Comparison of ENCODE assay signal across 33 mouse cellular contexts in the genomic region with DNA sequence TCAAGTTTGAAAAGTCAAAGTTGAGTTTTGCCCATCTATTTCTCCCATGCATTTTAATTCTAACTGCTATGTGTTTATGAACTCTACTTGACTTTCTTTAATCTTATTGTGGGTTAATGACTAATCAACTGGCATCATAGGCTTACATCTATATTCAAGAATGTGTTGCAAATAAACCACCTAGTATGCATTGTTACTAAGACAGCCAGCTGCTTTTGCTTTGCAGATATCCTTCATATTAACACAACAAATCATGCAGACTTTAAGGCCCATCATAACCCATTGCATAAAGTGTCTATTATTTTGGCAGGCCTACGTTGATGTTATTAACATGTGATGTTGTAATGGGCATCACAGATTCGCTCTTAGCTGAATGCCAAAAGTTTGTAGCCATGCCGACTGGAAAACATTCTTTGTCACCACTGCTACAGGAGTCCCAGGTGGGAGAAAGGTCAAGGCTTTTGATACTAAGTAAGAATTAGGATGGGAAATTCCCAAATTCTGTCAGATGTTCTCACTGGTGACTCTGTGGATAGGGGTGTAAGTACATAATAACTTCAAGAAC.
DNase-seq lines count a peak whose midpoint lies in the region; ATAC-seq and TF ChIP-seq lines count a peak whose summit lies in the region.
"Had no signal": no experiment of that assay in that cellular context is flagged by ENCODE, and none has a peak within 500 bp of the region (broad histone marks: within the 10 kb centered on the region; RNA-seq: fewer than 3 reads in every experiment).

No protein-coding gene starts in this region.

- H3K4me2 ChIP-seq in kidney, embryonic 15.5 days: no peak overlapping the region
- H3K4me2 ChIP-seq: embryonic facial prominence, embryonic 13.5 days; forebrain, embryonic 15.5 days; heart, embryonic 13.5 days; hindbrain, embryonic 13.5 days; limb, embryonic 15.5 days; midbrain, embryonic 15.5 days; neural tube, embryonic 15.5 days had no signal

- no peaks in the 10 kb centered on the region for H3K36me3 ChIP-seq in kidney, embryonic 15.5 days
- H3K36me3 ChIP-seq: embryonic facial prominence, embryonic 13.5 days; forebrain, embryonic 10.5 days; forebrain, embryonic 15.5 days; heart, embryonic 13.5 days; hindbrain, embryonic 13.5 days; limb, embryonic 10.5 days; limb, embryonic 15.5 days; midbrain, embryonic 15.5 days; neural tube, embryonic 15.5 days had no signal

- intact Hi-C loops in gastrocnemius, adult 2 months (cut with DNase I): no loop called here

- no peaks in the 10 kb centered on the region for H3K27me3 ChIP-seq in kidney, embryonic 15.5 days
- H3K27me3 ChIP-seq: embryonic facial prominence, embryonic 13.5 days; forebrain, embryonic 15.5 days; heart, embryonic 13.5 days; hindbrain, embryonic 13.5 days; limb, embryonic 15.5 days; midbrain, embryonic 15.5 days; neural tube, embryonic 15.5 days had no signal

- H3K9ac ChIP-seq in kidney, embryonic 15.5 days: no peak overlapping the region
- H3K9ac ChIP-seq: embryonic facial prominence, embryonic 13.5 days; forebrain, embryonic 15.5 days; heart, embryonic 13.5 days; hindbrain, embryonic 13.5 days; limb, embryonic 15.5 days; liver, embryonic 14.5 days; midbrain, embryonic 15.5 days; neural tube, embryonic 15.5 days had no signal

- no peak for ATAC-seq in kidney, embryonic 15.5 days (replicated peaks; ENCODE audit: low FRiP score)
- ATAC-seq: forebrain, embryonic 15.5 days; intestine, embryonic 16.5 days; midbrain, embryonic 15.5 days had no signal

- H3K27ac ChIP-seq in gastrocnemius, adult 2 months: peak overlapping the region; percentile 31; the same call in 1 of the 2 replicates
- no peak overlapping the region for H3K27ac ChIP-seq in kidney, embryonic 15.5 days
- H3K27ac ChIP-seq: embryonic facial prominence, embryonic 13.5 days; forebrain, embryonic 10.5 days; forebrain, embryonic 15.5 days; heart, embryonic 13.5 days; hindbrain, embryonic 13.5 days; limb, embryonic 10.5 days; limb, embryonic 15.5 days; liver, embryonic 14.5 days; macrophage; midbrain, embryonic 15.5 days; neural tube, embryonic 15.5 days; stomach, postnatal 0 days had no signal

- H3K9me3 ChIP-seq in kidney, embryonic 15.5 days (replicated peaks): peaks cover 3% of the 10 kb centered on the region; the same call in 1 of the 2 replicates
- H3K9me3 ChIP-seq: embryonic facial prominence, embryonic 13.5 days; forebrain, embryonic 10.5 days; forebrain, embryonic 15.5 days; limb, embryonic 10.5 days; limb, embryonic 15.5 days; midbrain, embryonic 15.5 days; neural tube, embryonic 15.5 days had no signal

- no peak overlapping the region for H3K4me3 ChIP-seq in gastrocnemius, adult 2 months
- H3K4me3 ChIP-seq in kidney, embryonic 15.5 days (replicated peaks): no peak overlapping the region
- H3K4me3 ChIP-seq: embryonic facial prominence, embryonic 13.5 days; forebrain, embryonic 10.5 days; forebrain, embryonic 15.5 days; heart, embryonic 13.5 days; hindbrain, embryonic 13.5 days; limb, embryonic 10.5 days; limb, embryonic 15.5 days; midbrain, embryonic 15.5 days; neural tube, embryonic 15.5 days had no signal

- WGBS in kidney, embryonic 15.5 days: 84% methylated on average over 3 of the region's 3 CpGs

- TF ChIP-seq CTCF in gastrocnemius, adult 2 months (IDR thresholded peaks at IDR 0.05): no peak

- no peak for DNase-seq in gastrocnemius, adult 2 months
- DNase-seq in gastrocnemius, postnatal 10 days: no peak
- peak; percentile 33 to 75 for DNase-seq in heart, adult 9 months (ENCODE audit: low spot score in 2 of 2)
- DNase-seq in heart, postnatal 4 days: no peak
- peak; percentile 14 for DNase-seq in NIH3T3 (ENCODE audit: low read depth)
- no peak for DNase-seq in right cerebral cortex, postnatal 14 days
- DNase-seq: adrenal gland, postnatal 25 days; cerebellum, adult 18-20 months; cerebellum, postnatal 10 days; gastrocnemius, postnatal 14 days; kidney, adult 8-10 months; kidney, postnatal 10 days; layer of hippocampus, postnatal 36 days; lung, adult 2 months; lung, postnatal 10 days; retina, postnatal 1 day; right cerebral cortex, postnatal 25 days; thymus, adult 18-20 months; thymus, postnatal 25 days had no signal

- peaks cover 12% of the 10 kb centered on the region for H3K4me1 ChIP-seq in kidney, embryonic 15.5 days
- H3K4me1 ChIP-seq: embryonic facial prominence, embryonic 13.5 days; forebrain, embryonic 15.5 days; hindbrain, embryonic 13.5 days; limb, embryonic 15.5 days; midbrain, embryonic 15.5 days; neural tube, embryonic 15.5 days had no signal

Comparison
In these comparisons a context has a peak if more than half of its experiments do, and no peak if none do; other contexts are left out.
1. DNase-seq: peak in heart, adult 9 months (2 of 2) and NIH3T3 (single experiment); none in gastrocnemius, adult 2 months (single experiment), gastrocnemius, postnatal 10 days (single experiment), heart, postnatal 4 days (single experiment) and right cerebral cortex, postnatal 14 days (single experiment).